Mouse (Mus musculus) gastrocnemius, postnatal 25 days (tissue): ENCODE measurements around the gene Cfap69. TPM values are rescaled to one million over a fixed set of nuclear protein-coding genes. Genes with fewer than 3 reads are reported as not detected.
A peak's percentile ranks its signal among the peaks of the same experiment; 100 is the strongest.

Source experiments
- DNase-seq: peaks from one replicate; pipeline ENCODE4 v3.0.0; 2022
- total RNA-seq, 2 experiments: library from RNA; stranded (reverse); gene quantifications; 1 replicate in 1 of 2; 2 replicates in 1 of 2; pipeline ENCODE4 v1.2.3; 2021

The Cfap69 gene
- total RNA-seq, 2 experiments from 2014 or later: 1.0 TPM; not detected in 1

GRCm38 (mm10) chr5:5657932-5658331, 6.1 kb downstream of the Cfap69 start:
- no peak for DNase-seq

GRCm38 (mm10) chr5:5648817-5649569, 15.0 kb downstream of the Cfap69 start:
- no peak for DNase-seq

- DNase-seq: no peak
Measured at GRCm38 (mm10) chr5:5646173-5646572, 17.9 kb downstream of the Cfap69 start.

- DNase-seq: no peak
Measured at GRCm38 (mm10) chr5:5638496-5638895, 25.5 kb downstream of the Cfap69 start.

GRCm38 (mm10) chr5:5625491-5625890, 38.5 kb downstream of the Cfap69 start:
- DNase-seq: no peak

- DNase-seq: no peak
Measured at GRCm38 (mm10) chr5:5618329-5618728, 45.7 kb downstream of the Cfap69 start.

- no peak for DNase-seq
Measured at GRCm38 (mm10) chr5:5610540-5610939, 53.5 kb downstream of the Cfap69 start.

- DNase-seq: no peak
Measured at GRCm38 (mm10) chr5:5587686-5588085, 76.4 kb downstream of the Cfap69 start.

GRCm38 (mm10) chr5:5573749-5574317, 90.2 kb downstream of the Cfap69 start, which contains the start of gene Gm8773:
Gene Gm8773, plus strand, starts transcription at chr5:5573799.
- no peak for DNase-seq

- no peak for DNase-seq
Measured at GRCm38 (mm10) chr5:5562435-5562834, 101.6 kb downstream of the Cfap69 start.

- DNase-seq: no peak
Measured at GRCm38 (mm10) chr5:5561041-5561706, 102.9 kb downstream of the Cfap69 start.

- DNase-seq: no peak
Measured at GRCm38 (mm10) chr5:5559798-5560197, 104.2 kb downstream of the Cfap69 start.

- peak; percentile 85 for DNase-seq
Measured at GRCm38 (mm10) chr5:5559079-5559740, 104.8 kb downstream of the Cfap69 start, which contains the start of gene Gtpbp10. Gene Gtpbp10, minus strand, starts transcription at chr5:5559538.

- no peak for DNase-seq
Measured at GRCm38 (mm10) chr5:5551110-5551509, 112.9 kb downstream of the Cfap69 start.

- DNase-seq: no peak
Measured at GRCm38 (mm10) chr5:5540385-5540784, 123.7 kb downstream of the Cfap69 start.

- DNase-seq: no peak
Measured at GRCm38 (mm10) chr5:5539771-5540170, 124.3 kb downstream of the Cfap69 start.

GRCm38 (mm10) chr5:5536131-5536530, 127.9 kb downstream of the Cfap69 start:
- DNase-seq: no peak

GRCm38 (mm10) chr5:5533656-5534420, 130.2 kb downstream of the Cfap69 start:
- no peak for DNase-seq
